Mouse (Mus musculus): ENCODE data around the gene Gm10964. TPM values are rescaled to one million over a fixed set of nuclear protein-coding genes. Genes with fewer than 3 reads are reported as not detected.

Gm10964 gene
- polyA plus RNA-seq, 1 experiment from 2014 or later = not detected

- DNase-seq (peak; percentile 45), ATAC-seq (ENCODE audit: low FRiP score, low TSS enrichment) (no peak)
- Histone ChIP-seq H3K4me3 (replicated peaks; ENCODE audit: low read depth, low read length) (no peak overlapping the region), H3K4me1 (ENCODE audit: control insufficient read depth, insufficient read depth, low read length) (peaks cover 16% of the 10 kb centered on the region), H3K27ac (replicated peaks; ENCODE audit: low read depth, low read length) (no peak overlapping the region), H3K9me3 (ENCODE audit: control insufficient read depth, low read length) (no peaks in the 10 kb centered on the region), H3K4me2 (ENCODE audit: low read length) (no peak overlapping the region), H3K27me3 (ENCODE audit: control insufficient read depth, insufficient read depth, low read length) (no peaks in the 10 kb centered on the region), H3K9ac (replicated peaks; ENCODE audit: low read length) (no peak overlapping the region), H3K36me3 (ENCODE audit: control insufficient read depth, insufficient read depth, low read length) (peaks cover 29% of the 10 kb centered on the region)
- WGBS = 14% methylated on average over 5 of the region's 5 CpGs
These were observed 1.2 kb downstream of the Gm10964 start for GRCm38 (mm10) chr3:103740342-103740741.

DNA sequence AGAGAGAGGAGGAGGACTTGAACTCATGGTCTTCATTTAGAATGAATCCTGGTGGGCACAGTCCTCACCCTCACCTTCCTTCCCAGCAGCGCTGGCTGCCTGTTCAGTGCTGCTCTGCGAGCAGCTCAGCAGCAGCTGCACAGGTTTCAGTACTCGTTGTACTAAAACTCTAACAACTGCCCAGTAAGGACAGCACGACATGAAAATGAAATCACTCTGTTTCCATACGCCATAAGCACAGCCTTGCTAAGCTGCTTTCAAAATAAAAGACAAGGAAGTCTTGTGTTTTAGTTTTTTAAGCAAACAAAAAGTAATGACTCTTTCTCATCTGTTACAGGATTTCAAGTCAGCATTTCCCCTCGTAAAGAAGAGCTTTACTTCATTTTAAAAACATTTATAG is 4.0 kb downstream of the Gm10964 start:
- Histone ChIP-seq H3K4me3 (replicated peaks; ENCODE audit: low read depth, low read length) (no peak overlapping the region), H3K9ac (replicated peaks; ENCODE audit: low read length) (no peak overlapping the region), H3K27me3 (ENCODE audit: control insufficient read depth, insufficient read depth, low read length) (no peaks in the 10 kb centered on the region), H3K9me3 (ENCODE audit: control insufficient read depth, low read length) (no peaks in the 10 kb centered on the region), H3K4me2 (ENCODE audit: low read length) (no peak overlapping the region), H3K27ac (replicated peaks; ENCODE audit: low read depth, low read length) (no peak overlapping the region), H3K4me1 (ENCODE audit: control insufficient read depth, insufficient read depth, low read length) (peaks cover under 1% of the 10 kb centered on the region; the same call in 1 of the 2 replicates), H3K36me3 (ENCODE audit: control insufficient read depth, insufficient read depth, low read length) (peaks cover 56% of the 10 kb centered on the region)
- WGBS = 88% methylated on average over 6 of the region's 6 CpGs
- DNase-seq (no peak), ATAC-seq (ENCODE audit: low FRiP score, low TSS enrichment) (no peak)

- H3K9me3 ChIP-seq (ENCODE audit: control insufficient read depth, low read length) = no peaks in the 10 kb centered on the region
- DNase-seq = no peak
- H3K4me1 ChIP-seq (ENCODE audit: control insufficient read depth, insufficient read depth, low read length) = no peaks in the 10 kb centered on the region
- H3K4me2 ChIP-seq (ENCODE audit: low read length) = no peak overlapping the region
- no peak overlapping the region for H3K9ac ChIP-seq (replicated peaks; ENCODE audit: low read length)
- H3K27me3 ChIP-seq (ENCODE audit: control insufficient read depth, insufficient read depth, low read length) = no peaks in the 10 kb centered on the region
- H3K4me3 ChIP-seq (replicated peaks; ENCODE audit: low read depth, low read length) = no peak overlapping the region
- no peak overlapping the region for H3K27ac ChIP-seq (replicated peaks; ENCODE audit: low read depth, low read length)
- H3K36me3 ChIP-seq (ENCODE audit: control insufficient read depth, insufficient read depth, low read length) = peaks cover 76% of the 10 kb centered on the region
- WGBS = 94% methylated on average over 14 of the region's 14 CpGs
- no peak for ATAC-seq (ENCODE audit: low FRiP score, low TSS enrichment)
These were observed 6.0 kb downstream of the Gm10964 start for GRCm38 (mm10) chr3:103745001-103745770.

- Histone ChIP-seq H3K9ac (replicated peaks; ENCODE audit: low read length) (no peak overlapping the region), H3K4me1 (ENCODE audit: control insufficient read depth, insufficient read depth, low read length) (no peaks in the 10 kb centered on the region), H3K4me3 (replicated peaks; ENCODE audit: low read depth, low read length) (no peak overlapping the region), H3K27me3 (ENCODE audit: control insufficient read depth, insufficient read depth, low read length) (no peaks in the 10 kb centered on the region), H3K36me3 (ENCODE audit: control insufficient read depth, insufficient read depth, low read length) (peaks cover 83% of the 10 kb centered on the region), H3K27ac (replicated peaks; ENCODE audit: low read depth, low read length) (no peak overlapping the region), H3K4me2 (ENCODE audit: low read length) (no peak overlapping the region), H3K9me3 (ENCODE audit: control insufficient read depth, low read length) (no peaks in the 10 kb centered on the region)
- 93% methylated on average over 5 of the region's 5 CpGs for WGBS
- DNase-seq (no peak), ATAC-seq (ENCODE audit: low FRiP score, low TSS enrichment) (no peak)
These were observed 7.5 kb downstream of the Gm10964 start for GRCm38 (mm10) chr3:103746711-103747110.

DNA sequence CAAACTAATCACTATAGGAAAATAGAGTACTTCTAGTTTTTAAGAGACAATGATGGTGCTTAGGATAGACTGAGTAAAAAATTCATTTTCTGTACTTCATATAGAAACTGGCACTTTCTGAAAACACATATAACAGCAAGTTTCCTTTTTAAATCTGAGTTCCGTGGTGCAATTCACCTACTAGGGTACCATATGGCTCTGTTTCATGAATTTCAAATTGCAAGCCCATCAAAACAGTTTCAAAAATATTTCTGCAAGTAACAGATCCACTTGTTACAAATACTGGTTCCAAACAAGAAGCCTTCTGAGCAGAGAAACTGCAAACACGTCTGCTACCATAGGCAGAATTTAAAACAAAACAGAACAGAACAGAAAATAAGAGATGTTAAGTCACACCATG is 12.4 kb downstream of the Gm10964 start:
- Histone ChIP-seq H3K27me3 (ENCODE audit: control insufficient read depth, insufficient read depth, low read length) (no peaks in the 10 kb centered on the region), H3K9ac (replicated peaks; ENCODE audit: low read length) (no peak overlapping the region), H3K4me2 (ENCODE audit: low read length) (no peak overlapping the region), H3K36me3 (ENCODE audit: control insufficient read depth, insufficient read depth, low read length) (peaks cover 84% of the 10 kb centered on the region), H3K9me3 (ENCODE audit: control insufficient read depth, low read length) (no peaks in the 10 kb centered on the region), H3K27ac (replicated peaks; ENCODE audit: low read depth, low read length) (no peak overlapping the region), H3K4me3 (replicated peaks; ENCODE audit: low read depth, low read length) (no peak overlapping the region), H3K4me1 (ENCODE audit: control insufficient read depth, insufficient read depth, low read length) (no peaks in the 10 kb centered on the region)
- ATAC-seq (ENCODE audit: low FRiP score, low TSS enrichment) = no peak
- no peak for DNase-seq
- 92% methylated on average over 2 of the region's 2 CpGs for WGBS

- DNase-seq (no peak), ATAC-seq (ENCODE audit: low FRiP score, low TSS enrichment) (no peak)
- no peaks in the 10 kb centered on the region for H3K9me3 ChIP-seq (ENCODE audit: control insufficient read depth, low read length)
- no peak overlapping the region for H3K27ac ChIP-seq (replicated peaks; ENCODE audit: low read depth, low read length)
- no peaks in the 10 kb centered on the region for H3K27me3 ChIP-seq (ENCODE audit: control insufficient read depth, insufficient read depth, low read length)
- H3K4me1 ChIP-seq (ENCODE audit: control insufficient read depth, insufficient read depth, low read length) = no peaks in the 10 kb centered on the region
- H3K36me3 ChIP-seq (ENCODE audit: control insufficient read depth, insufficient read depth, low read length) = peaks cover 77% of the 10 kb centered on the region
- H3K4me2 ChIP-seq (ENCODE audit: low read length) = no peak overlapping the region
- no peak overlapping the region for H3K9ac ChIP-seq (replicated peaks; ENCODE audit: low read length)
- WGBS = 85% methylated on average over 3 of the region's 3 CpGs
- no peak overlapping the region for H3K4me3 ChIP-seq (replicated peaks; ENCODE audit: low read depth, low read length)
These were observed 16.2 kb downstream of the Gm10964 start for GRCm38 (mm10) chr3:103755351-103755750.

DNA sequence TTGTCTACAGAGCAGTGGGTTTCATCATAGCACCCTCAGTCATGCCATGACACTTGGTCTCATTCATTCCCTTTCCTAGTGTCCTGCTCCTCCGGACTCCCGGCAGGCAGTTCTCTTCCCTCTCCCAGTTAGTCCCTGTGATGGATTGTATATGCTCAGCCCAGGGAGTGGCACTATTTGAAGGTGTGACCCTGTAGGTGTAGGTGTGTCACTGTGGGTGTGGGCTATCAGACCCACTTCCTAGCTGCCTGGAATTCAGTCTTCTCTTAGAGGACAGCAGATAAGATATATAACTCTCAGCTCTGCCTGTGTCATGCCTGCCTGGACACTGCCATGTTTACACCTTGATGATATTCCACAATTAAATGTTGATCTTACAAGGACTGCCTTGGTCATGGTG is 17.8 kb downstream of the Gm10964 start:
- Histone ChIP-seq H3K4me3 (replicated peaks; ENCODE audit: low read depth, low read length) (no peak overlapping the region), H3K27ac (replicated peaks; ENCODE audit: low read depth, low read length) (no peak overlapping the region), H3K9ac (replicated peaks; ENCODE audit: low read length) (no peak overlapping the region), H3K4me1 (ENCODE audit: control insufficient read depth, insufficient read depth, low read length) (no peaks in the 10 kb centered on the region), H3K4me2 (ENCODE audit: low read length) (no peak overlapping the region), H3K9me3 (ENCODE audit: control insufficient read depth, low read length) (no peaks in the 10 kb centered on the region), H3K27me3 (ENCODE audit: control insufficient read depth, insufficient read depth, low read length) (no peaks in the 10 kb centered on the region), H3K36me3 (ENCODE audit: control insufficient read depth, insufficient read depth, low read length) (peaks cover 80% of the 10 kb centered on the region)
- ATAC-seq (ENCODE audit: low FRiP score, low TSS enrichment) = no peak
- DNase-seq = no peak
- 90% methylated on average over 2 of the region's 2 CpGs for WGBS

DNA sequence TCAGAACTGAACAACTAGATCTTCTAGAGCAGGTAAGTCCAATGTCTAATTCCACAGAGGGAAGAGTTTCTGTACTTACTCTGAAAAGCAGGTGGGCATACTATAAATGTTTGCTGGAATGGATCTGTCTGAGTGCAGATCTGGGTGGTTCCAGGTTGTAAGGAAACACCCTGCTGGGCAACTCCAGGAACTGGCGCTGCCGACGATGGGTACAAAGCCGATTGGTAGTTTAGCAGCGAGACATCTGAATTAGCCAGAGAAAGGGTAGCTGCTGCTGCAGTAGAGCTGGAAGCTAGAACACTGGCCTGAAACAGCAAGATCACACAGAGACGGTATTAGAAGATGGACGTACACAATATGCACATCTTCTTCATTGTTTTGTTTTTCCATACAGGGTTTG is 19.3 kb downstream of the Gm10964 start:
- H3K4me3 ChIP-seq (replicated peaks; ENCODE audit: low read depth, low read length) = no peak overlapping the region

GRCm38 (mm10) chr3:103759261-103759970 is 20.2 kb downstream of the Gm10964 start:
- Histone ChIP-seq H3K27ac (replicated peaks; ENCODE audit: low read depth, low read length) (no peak overlapping the region), H3K27me3 (ENCODE audit: control insufficient read depth, insufficient read depth, low read length) (no peaks in the 10 kb centered on the region), H3K36me3 (ENCODE audit: control insufficient read depth, insufficient read depth, low read length) (peaks cover 78% of the 10 kb centered on the region), H3K9ac (replicated peaks; ENCODE audit: low read length) (no peak overlapping the region), H3K9me3 (ENCODE audit: control insufficient read depth, low read length) (no peaks in the 10 kb centered on the region), H3K4me2 (ENCODE audit: low read length) (no peak overlapping the region), H3K4me1 (ENCODE audit: control insufficient read depth, insufficient read depth, low read length) (no peaks in the 10 kb centered on the region), H3K4me3 (replicated peaks; ENCODE audit: low read depth, low read length) (no peak overlapping the region)
- 90% methylated on average over 5 of the region's 5 CpGs for WGBS
- ATAC-seq (ENCODE audit: low FRiP score, low TSS enrichment) (no peak), DNase-seq (no peak)

More for the DNA sequence above, 19.3 kb downstream of the Gm10964 start:
- no peak for DNase-seq
- H3K27ac ChIP-seq (replicated peaks; ENCODE audit: low read depth, low read length) = no peak overlapping the region
- H3K9me3 ChIP-seq (ENCODE audit: control insufficient read depth, low read length) = no peaks in the 10 kb centered on the region
- WGBS = 84% methylated on average over 7 of the region's 7 CpGs
- no peaks in the 10 kb centered on the region for H3K4me1 ChIP-seq (ENCODE audit: control insufficient read depth, insufficient read depth, low read length)
- H3K27me3 ChIP-seq (ENCODE audit: control insufficient read depth, insufficient read depth, low read length) = no peaks in the 10 kb centered on the region
- no peak for ATAC-seq (ENCODE audit: low FRiP score, low TSS enrichment)
- no peak overlapping the region for H3K9ac ChIP-seq (replicated peaks; ENCODE audit: low read length)
- peaks cover 80% of the 10 kb centered on the region for H3K36me3 ChIP-seq (ENCODE audit: control insufficient read depth, insufficient read depth, low read length)
- H3K4me2 ChIP-seq (ENCODE audit: low read length) = no peak overlapping the region
